Mouse (Mus musculus): ENCODE results near the gene Arpc2. TPM values are rescaled to one million over a fixed set of nuclear protein-coding genes. Genes with fewer than 3 reads are reported as not detected.

Gene Arpc2
- total and polyA plus RNA-seq, 3 experiments = 716 to 876 (median 746) TPM

DNA sequence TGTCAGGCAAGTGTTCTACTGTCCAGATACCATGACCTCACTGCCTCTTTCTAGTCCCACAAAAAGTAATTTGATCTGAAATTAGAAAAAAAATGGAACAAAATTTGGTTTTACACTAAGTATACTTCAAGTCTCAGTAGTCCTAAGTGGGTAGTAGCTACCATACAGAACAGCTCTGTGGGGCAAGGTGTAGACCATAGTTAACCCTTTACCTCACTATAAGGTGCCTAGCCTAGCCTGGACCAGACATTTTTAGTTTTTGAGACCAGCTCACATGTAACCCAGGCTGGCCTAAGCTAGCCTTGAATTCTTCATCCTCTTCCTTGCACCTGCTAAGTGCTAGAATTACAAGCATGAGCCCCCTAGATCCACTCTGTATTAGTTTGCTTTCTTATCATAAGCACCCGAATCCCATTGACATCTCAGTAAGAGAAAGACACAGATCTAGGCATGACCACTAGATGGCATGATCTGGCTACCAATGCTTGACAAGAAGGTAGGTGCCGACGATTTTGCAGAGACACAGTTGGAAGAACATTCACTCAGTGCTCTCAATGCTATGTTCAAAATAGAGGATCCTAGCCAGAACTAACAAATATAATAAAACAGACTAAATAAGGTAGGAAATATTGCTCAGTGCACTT is 77.3 kb downstream of the Arpc2 start:
- peaks cover 20% of the 10 kb centered on the region for H3K27me3 ChIP-seq (ENCODE audit: insufficient read depth, low read length)
- no peaks in the 10 kb centered on the region for H3K9me3 ChIP-seq (replicated peaks)
- peaks cover 18% of the 10 kb centered on the region for H3K4me1 ChIP-seq (ENCODE audit: insufficient read depth, low read depth, low read length)
- no peaks in the 10 kb centered on the region for H3K36me3 ChIP-seq (replicated peaks)
- DNase-seq (ENCODE audit: low spot score) (peak; percentile 52), ATAC-seq (ENCODE audit: extremely low read depth, insufficient number of reproducible peaks, low FRiP score, poor library complexity, severe bottlenecking) (peak; percentile 47)
- H3K4me3 ChIP-seq (ENCODE audit: low read depth, low read length) = no peak overlapping the region
- TF ChIP-seq POLR2AphosphoS5 (IDR thresholded peaks at IDR 0.05; ENCODE audit: insufficient replicate concordance, low read depth, low read length) (no peak), CTCF (IDR thresholded peaks at IDR 0.05; ENCODE audit: low read depth, low read length) (peak; percentile 88)

DNA sequence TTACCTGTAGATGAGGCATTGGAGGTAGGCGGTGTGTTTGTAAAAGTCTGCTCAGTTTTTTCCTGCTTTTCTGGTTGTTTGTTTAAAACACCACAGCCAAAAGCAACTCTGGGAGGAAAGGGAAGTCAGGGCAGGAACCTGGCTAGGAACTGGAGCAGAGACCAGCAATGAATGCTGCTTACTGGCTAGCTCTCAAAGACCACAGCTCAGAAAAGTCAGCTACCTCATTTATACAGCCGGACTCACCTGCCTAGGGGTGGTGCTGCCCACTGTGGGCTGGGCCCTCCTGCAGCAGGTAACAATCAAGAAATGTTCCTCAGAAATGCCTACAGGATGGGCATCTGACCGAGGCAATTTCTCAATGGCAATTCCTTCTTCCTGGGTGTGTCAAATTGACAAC is 78.9 kb downstream of the Arpc2 start:
- no peak overlapping the region for H3K4me3 ChIP-seq (ENCODE audit: low read depth, low read length)
- ATAC-seq (ENCODE audit: extremely low read depth, insufficient number of reproducible peaks, low FRiP score, poor library complexity, severe bottlenecking) = no peak
- H3K9me3 ChIP-seq (replicated peaks) = no peaks in the 10 kb centered on the region
- DNase-seq (ENCODE audit: low spot score) = no peak
- TF ChIP-seq GATA1 (IDR thresholded peaks at IDR 0.05; ENCODE audit: borderline replicate concordance, low read length) = no peak
- TF ChIP-seq POLR2AphosphoS5 (IDR thresholded peaks at IDR 0.05; ENCODE audit: insufficient replicate concordance, low read depth, low read length) = no peak
- no peak for TF ChIP-seq GATA2 (IDR thresholded peaks at IDR 0.05; ENCODE audit: borderline replicate concordance, low read depth, low read length)
- no peak for TF ChIP-seq TAL1 (conservative IDR thresholded peaks at IDR 0.05; ENCODE audit: low read depth, low read length)
- no peak for TF ChIP-seq CTCF (IDR thresholded peaks at IDR 0.05; ENCODE audit: low read depth, low read length)
- H3K27me3 ChIP-seq (ENCODE audit: insufficient read depth, low read length) = peaks cover 25% of the 10 kb centered on the region
- no peaks in the 10 kb centered on the region for H3K36me3 ChIP-seq (replicated peaks)
- peaks cover 11% of the 10 kb centered on the region for H3K4me1 ChIP-seq (ENCODE audit: insufficient read depth, low read depth, low read length)

DNA sequence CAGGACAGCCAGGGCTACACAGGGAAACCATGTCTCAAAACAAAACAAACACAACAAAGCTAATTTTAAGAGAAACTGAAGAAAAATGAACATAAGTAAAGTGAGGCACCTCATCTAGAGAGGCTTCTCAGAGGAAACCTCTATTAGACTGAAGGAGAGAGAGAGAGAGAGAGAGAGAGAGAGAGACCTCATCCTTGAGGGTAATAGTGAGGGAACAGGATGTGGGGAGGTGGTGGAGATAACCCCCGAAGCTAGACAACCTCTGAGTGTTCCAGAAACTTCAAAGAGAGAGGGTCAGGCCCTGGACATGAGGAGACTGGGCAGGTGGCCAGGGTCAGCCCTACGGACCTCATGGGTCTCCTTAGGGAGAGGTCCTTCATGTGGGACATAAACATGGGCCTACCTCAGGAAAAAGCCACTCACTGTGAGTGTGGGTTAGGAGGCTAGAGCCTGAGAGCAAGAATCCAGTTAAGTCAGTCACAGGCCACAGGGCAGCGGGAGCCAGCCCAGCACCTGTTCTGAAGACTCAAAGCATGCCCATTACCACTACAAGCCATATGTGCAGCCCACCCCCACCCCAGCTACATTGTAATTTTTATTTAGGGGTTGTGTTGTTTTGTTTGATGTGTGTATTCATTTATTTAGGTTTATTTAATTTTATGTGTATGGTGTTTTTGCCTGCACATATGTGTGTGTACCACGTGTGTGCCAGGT is 80.4 kb downstream of the Arpc2 start:
- Histone ChIP-seq H3K9me3 (replicated peaks) (no peaks in the 10 kb centered on the region), H3K4me3 (ENCODE audit: low read depth, low read length) (no peak overlapping the region), H3K4me1 (ENCODE audit: insufficient read depth, low read depth, low read length) (peaks cover 9% of the 10 kb centered on the region), H3K36me3 (replicated peaks) (no peaks in the 10 kb centered on the region), H3K27me3 (ENCODE audit: insufficient read depth, low read length) (peaks cover 27% of the 10 kb centered on the region)
- no peak for DNase-seq (ENCODE audit: low spot score)
- TF ChIP-seq TAL1 (conservative IDR thresholded peaks at IDR 0.05; ENCODE audit: low read depth, low read length) (no peak), GATA2 (IDR thresholded peaks at IDR 0.05; ENCODE audit: borderline replicate concordance, low read depth, low read length) (no peak), CTCF (IDR thresholded peaks at IDR 0.05; ENCODE audit: low read depth, low read length) (no peak), GATA1 (IDR thresholded peaks at IDR 0.05; ENCODE audit: borderline replicate concordance, low read length) (no peak), POLR2AphosphoS5 (IDR thresholded peaks at IDR 0.05; ENCODE audit: insufficient replicate concordance, low read depth, low read length) (no peak)
- no peak for ATAC-seq (ENCODE audit: extremely low read depth, insufficient number of reproducible peaks, low FRiP score, poor library complexity, severe bottlenecking)

Other genes with a start within 250 kb of the Arpc2 start
- 0.73 and 27.2 TPM in 2 replicates for gene Tns1, start 111.6 kb upstream of the Arpc2 start, total RNA-seq (2014; fragmentation: Nextera tagmentation)
- 1.0 and 1.7 TPM in 2 replicates for gene Tns1, start 111.6 kb upstream of the Arpc2 start, total RNA-seq (2017)
- gene Tns1, start 111.6 kb upstream of the Arpc2 start, polyA plus RNA-seq (2012) = 0.55 and 0.76 TPM in 2 replicates
- gene Rufy4, start 110.5 kb upstream of the Arpc2 start, total RNA-seq (2014; fragmentation: Nextera tagmentation) = not detected in 2 replicates
- 0.05 TPM in 1 of 2 replicates, not detected in the other for gene Rufy4, start 110.5 kb upstream of the Arpc2 start, total RNA-seq (2017)
- not detected in 2 replicates for gene Rufy4, start 110.5 kb upstream of the Arpc2 start, polyA plus RNA-seq (2012)
- not detected in 2 replicates for gene Cxcr2, start 82.1 kb upstream of the Arpc2 start, total RNA-seq (2014; fragmentation: Nextera tagmentation)
- 0.16 and 0.17 TPM in 2 replicates for gene Cxcr2, start 82.1 kb upstream of the Arpc2 start, total RNA-seq (2017)
- gene Cxcr2, start 82.1 kb upstream of the Arpc2 start, polyA plus RNA-seq (2012) = not detected in 2 replicates
- gene Cxcr1, start 41.5 kb upstream of the Arpc2 start, total RNA-seq (2014; fragmentation: Nextera tagmentation) = not detected in 2 replicates
- 0.23 and 0.71 TPM in 2 replicates for gene Cxcr1, start 41.5 kb upstream of the Arpc2 start, total RNA-seq (2017)
- gene Cxcr1, start 41.5 kb upstream of the Arpc2 start, polyA plus RNA-seq (2012) = not detected in 2 replicates
- gene Gpbar1, start 42.5 kb downstream of the Arpc2 start, total RNA-seq (2014; fragmentation: Nextera tagmentation) = not detected in 2 replicates
- gene Gpbar1, start 42.5 kb downstream of the Arpc2 start, total RNA-seq (2017) = 0.11 TPM in 1 of 2 replicates, not detected in the other
- gene Gpbar1, start 42.5 kb downstream of the Arpc2 start, polyA plus RNA-seq (2012) = not detected in 2 replicates
- 54.8 and 63.5 TPM in 2 replicates for gene Aamp, start 48.7 kb downstream of the Arpc2 start, total RNA-seq (2014; fragmentation: Nextera tagmentation)
- 127 and 129 TPM in 2 replicates for gene Aamp, start 48.7 kb downstream of the Arpc2 start, total RNA-seq (2017)
- gene Aamp, start 48.7 kb downstream of the Arpc2 start, polyA plus RNA-seq (2012) = 250 and 265 TPM in 2 replicates
- gene Pnkd, start 48.8 kb downstream of the Arpc2 start, total RNA-seq (2014; fragmentation: Nextera tagmentation) = 27.7 and 58.4 TPM in 2 replicates
- gene Pnkd, start 48.8 kb downstream of the Arpc2 start, total RNA-seq (2017) = 30.5 and 37.9 TPM in 2 replicates
- 186 and 219 TPM in 2 replicates for gene Pnkd, start 48.8 kb downstream of the Arpc2 start, polyA plus RNA-seq (2012)
- gene Tmbim1, start 69.5 kb downstream of the Arpc2 start, total RNA-seq (2014; fragmentation: Nextera tagmentation) = 18.7 and 19.8 TPM in 2 replicates
- 19.7 and 26.0 TPM in 2 replicates for gene Tmbim1, start 69.5 kb downstream of the Arpc2 start, total RNA-seq (2017)
- gene Tmbim1, start 69.5 kb downstream of the Arpc2 start, polyA plus RNA-seq (2012) = 110 and 115 TPM in 2 replicates
- gene Catip, start 126.0 kb downstream of the Arpc2 start, total RNA-seq (2014; fragmentation: Nextera tagmentation) = not detected in 2 replicates
- gene Catip, start 126.0 kb downstream of the Arpc2 start, total RNA-seq (2017) = 0.27 TPM in 1 of 2 replicates, not detected in the other
- gene Catip, start 126.0 kb downstream of the Arpc2 start, polyA plus RNA-seq (2012) = not detected in 2 replicates
- not detected in 2 replicates for gene Slc11a1, start 139.1 kb downstream of the Arpc2 start, total RNA-seq (2014; fragmentation: Nextera tagmentation)
- gene Slc11a1, start 139.1 kb downstream of the Arpc2 start, total RNA-seq (2017) = 0.23 and 0.60 TPM in 2 replicates
- gene Slc11a1, start 139.1 kb downstream of the Arpc2 start, polyA plus RNA-seq (2012) = not detected in 2 replicates
- 154 and 171 TPM in 2 replicates for gene Ctdsp1, start 155.4 kb downstream of the Arpc2 start, total RNA-seq (2014; fragmentation: Nextera tagmentation)
- 64.6 and 66.4 TPM in 2 replicates for gene Ctdsp1, start 155.4 kb downstream of the Arpc2 start, total RNA-seq (2017)
- gene Ctdsp1, start 155.4 kb downstream of the Arpc2 start, polyA plus RNA-seq (2012) = 272 and 321 TPM in 2 replicates
- 0.29 and 0.68 TPM in 2 replicates for gene Vil1, start 173.3 kb downstream of the Arpc2 start, total RNA-seq (2014; fragmentation: Nextera tagmentation)
- 0.29 and 1.1 TPM in 2 replicates for gene Vil1, start 173.3 kb downstream of the Arpc2 start, total RNA-seq (2017)
- 0.11 and 0.35 TPM in 2 replicates for gene Vil1, start 173.3 kb downstream of the Arpc2 start, polyA plus RNA-seq (2012)